Mouse (Mus musculus): ENCODE measurements around the gene Nynrin.

Nynrin gene

DNA sequence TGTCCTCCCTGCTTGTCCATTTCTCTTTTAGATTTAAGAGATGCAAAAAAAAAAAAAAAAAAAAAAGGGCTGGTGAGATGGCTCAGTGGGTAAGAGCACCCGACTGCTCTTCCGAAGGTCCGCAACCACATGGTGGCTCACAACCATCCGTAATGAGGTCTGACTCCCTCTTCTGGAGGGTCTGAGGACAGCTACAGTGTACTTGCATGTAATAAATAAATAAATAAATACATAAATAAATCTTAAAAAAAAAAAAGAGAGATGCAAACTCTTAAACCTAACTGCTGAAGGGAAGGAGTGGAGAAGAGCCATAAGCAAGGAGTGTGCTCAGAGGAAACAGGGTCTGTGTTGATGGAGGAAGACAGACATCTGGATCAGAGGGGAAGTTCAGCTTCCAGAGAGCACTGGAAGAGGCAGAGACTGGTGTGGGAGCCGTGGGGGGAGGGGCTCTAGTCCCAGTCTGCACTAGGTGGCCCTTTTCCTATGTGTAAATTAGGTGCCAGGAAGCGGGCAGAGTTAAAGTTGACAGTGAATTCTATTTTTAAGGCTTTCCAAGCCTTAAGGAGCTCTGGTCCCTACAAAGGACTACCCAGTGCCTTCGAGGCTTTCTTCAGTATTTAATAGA, 24.6 kb downstream of the Nynrin start:
- no peak for DNase-seq (ENCODE audit: low read depth, low spot score)

DNA sequence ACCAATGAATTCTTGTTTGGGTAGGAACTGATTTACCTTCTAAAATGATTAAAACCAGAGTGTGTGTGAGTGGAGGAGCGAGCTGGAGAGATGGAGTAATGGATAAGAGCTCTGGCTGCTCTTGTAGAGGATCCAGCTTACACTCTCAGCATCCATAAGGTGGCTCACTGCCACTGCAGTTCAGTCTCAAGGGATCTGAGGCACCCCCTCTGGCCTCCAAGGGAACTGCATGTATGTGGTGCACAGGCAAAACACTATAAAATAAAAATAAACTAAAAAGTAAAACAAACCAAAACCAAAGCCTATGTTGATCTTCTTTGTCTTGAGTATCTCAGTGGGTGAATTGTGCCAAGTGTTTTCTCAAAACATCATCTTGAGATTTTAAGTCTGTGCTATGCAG, 25.8 kb downstream of the Nynrin start:
- DNase-seq (ENCODE audit: low read depth, low spot score) = peak; percentile 70

DNA sequence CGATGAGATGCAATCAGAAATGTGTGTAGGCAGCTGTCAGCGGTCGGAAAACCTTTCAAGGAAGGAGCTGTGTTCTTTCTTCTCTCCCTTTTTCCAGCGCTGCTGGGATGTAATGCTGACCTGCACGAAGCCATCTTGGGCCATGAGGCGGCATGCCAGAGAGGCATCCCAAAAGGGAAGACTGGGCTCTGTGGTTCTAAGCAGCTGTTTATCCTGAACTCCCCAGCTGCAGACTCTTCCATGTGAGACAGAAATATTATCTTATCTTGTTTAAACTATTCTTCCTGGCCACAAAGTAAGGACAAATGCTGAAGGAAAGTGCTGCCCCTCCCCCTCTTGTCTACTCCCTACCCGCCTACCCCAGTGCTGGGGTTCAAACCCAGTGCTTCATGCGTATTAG, 27.2 kb downstream of the Nynrin start:
- DNase-seq (ENCODE audit: low read depth, low spot score) = no peak

DNA sequence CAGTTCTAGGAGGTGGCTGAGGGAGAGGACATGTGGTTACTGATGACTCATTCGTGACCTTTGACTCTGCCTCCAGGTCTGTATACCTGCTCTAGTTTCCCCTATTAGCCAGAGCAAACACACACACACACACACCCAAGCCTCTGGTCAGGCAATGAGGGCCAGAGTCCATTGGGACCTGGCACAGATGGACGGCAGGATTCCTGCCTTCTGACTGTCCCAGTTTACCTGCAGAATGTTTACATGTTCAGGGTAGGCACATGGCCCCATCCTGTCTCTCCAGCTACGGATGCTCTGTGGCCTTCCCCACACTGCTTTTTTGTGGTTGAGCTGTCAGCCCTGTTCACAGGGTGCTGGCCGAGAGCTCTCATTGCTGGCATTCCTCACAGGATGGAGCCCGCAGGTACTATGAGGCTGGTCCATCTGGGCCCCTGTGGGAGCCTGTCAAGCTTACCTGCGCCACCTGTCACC, 28.4 kb downstream of the Nynrin start:
- no peak for DNase-seq (ENCODE audit: low read depth, low spot score)

DNA sequence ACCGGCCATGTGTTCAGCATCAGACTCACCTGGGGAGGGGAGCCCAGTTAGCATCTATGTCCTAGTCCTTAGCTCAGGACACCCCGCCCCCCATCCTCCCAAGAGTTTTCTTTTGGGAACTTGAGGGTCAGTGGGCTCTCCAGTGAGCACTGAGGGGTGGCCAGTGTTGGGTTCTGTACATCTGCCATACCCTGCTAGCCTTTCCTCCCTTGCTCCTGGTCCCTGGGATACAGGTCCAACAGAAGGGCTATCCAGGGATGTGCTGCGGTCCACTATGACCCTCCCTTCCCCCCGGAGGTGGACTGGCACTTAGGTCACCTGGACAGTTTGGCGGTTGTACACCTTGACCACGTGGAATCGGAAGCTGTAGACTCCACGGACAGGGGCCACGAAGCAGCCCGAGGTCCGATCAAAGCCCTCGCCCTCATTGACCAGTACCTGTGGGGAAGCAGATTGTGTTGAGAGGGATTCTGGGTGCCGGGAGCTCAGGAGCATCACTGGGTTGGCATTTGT, 29.4 kb downstream of the Nynrin start:
- no peak for DNase-seq (ENCODE audit: low read depth, low spot score)

DNA sequence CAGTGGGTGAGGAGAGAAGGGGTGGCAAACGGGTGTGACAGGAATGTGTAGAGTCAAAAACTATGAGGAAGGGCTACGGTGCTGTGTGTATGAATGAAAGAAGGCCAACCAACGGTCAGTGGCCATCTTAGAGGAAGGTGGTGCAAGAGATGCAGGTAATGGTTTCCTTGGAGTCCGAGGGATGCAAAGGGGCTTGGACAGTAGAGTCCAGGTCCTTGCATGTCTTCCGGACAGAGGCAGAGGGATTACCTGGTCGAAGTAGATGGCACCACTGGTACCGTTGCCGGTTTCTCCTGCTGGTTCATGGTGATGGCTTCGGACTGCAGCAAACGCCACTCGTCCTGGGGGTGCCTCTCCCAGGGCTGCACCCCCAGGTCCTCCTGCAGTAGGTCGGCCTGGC, 29.9 kb downstream of the Nynrin start:
- DNase-seq (ENCODE audit: low read depth, low spot score) = no peak

DNA sequence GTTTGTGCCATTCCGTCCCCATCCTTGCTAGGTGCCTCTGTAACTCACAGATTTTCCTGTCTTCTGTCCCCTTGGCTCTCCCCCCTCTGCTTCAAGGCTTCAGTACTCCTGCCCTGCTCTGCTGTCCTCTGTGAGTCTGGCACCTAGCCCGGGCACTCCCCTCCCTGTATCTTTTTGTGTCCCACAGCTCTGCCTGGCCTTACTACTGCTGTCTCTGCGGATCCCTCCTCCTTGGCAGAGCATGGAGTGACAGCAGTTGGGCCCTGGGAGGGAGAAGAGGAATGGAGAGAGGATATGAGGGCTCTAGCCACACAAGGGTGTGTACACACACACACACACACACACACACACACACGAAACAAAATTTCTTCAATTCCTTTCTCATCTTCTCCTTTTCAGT, 30.4 kb downstream of the Nynrin start, which contains the start of gene Cbln3:
Gene Cbln3 (minus strand): TSS at position 227 of the 400 bp plus-strand sequence.
- DNase-seq (ENCODE audit: low read depth, low spot score) = no peak

DNA sequence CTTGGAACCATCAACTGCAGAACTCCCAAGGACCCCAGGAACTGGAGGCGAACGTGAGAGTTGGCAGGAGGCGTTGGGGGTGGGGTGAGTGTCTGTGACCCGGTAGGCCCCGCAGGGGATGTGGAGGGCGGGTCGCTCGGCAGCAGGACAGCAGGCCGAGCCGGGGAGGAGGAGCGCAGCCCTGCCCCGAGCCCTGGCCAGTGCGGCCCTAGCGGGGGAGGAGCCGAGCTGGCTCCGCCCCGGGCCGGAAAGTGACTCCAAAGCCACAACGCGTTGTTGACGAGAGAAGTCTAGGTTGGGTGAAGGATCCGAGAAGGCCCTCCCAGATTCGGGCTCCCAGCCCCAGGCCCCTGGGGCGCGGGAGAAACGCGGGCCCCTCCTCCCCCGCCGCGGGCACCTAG, 30.9 kb downstream of the Nynrin start, which contains the start of gene Khnyn:
Gene Khnyn (plus strand): TSS at position 235 of the 401 bp plus-strand sequence.
- peak; percentile 93 for DNase-seq (ENCODE audit: low read depth, low spot score)

DNA sequence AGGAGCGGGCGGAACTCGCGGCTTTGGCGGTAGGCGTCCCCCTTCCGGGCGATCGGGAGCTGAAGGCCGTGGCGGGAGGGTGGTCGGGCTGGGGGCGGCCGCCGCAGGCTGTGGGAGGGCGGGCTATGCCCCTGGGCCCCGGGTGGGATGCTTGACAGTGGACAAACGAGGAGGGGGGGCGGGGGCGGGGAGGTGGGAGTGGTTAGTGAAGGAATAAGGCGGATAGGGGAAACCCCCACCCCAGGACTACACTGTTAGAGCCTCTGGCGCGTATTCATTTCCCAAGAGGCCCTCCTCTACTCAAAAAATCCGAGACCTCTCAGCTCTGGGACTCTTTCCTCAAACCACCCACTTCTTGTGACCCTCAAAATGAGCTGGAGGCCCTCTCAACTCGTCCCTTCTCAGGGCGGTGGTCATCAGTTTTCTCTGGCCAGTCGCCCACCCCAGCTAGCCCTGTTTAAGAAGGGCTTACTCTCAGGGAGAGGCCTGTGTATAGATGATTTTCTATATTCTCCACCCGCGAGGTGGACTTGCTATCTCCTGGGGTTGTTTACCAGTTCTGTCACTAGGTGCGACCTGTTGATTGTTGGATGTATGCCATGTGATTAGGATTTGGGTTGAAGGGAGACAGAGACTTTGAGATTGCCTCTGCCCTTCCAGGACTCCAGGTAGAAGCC, 31.4 kb downstream of the Nynrin start:
- no peak for DNase-seq (ENCODE audit: low read depth, low spot score)

DNA sequence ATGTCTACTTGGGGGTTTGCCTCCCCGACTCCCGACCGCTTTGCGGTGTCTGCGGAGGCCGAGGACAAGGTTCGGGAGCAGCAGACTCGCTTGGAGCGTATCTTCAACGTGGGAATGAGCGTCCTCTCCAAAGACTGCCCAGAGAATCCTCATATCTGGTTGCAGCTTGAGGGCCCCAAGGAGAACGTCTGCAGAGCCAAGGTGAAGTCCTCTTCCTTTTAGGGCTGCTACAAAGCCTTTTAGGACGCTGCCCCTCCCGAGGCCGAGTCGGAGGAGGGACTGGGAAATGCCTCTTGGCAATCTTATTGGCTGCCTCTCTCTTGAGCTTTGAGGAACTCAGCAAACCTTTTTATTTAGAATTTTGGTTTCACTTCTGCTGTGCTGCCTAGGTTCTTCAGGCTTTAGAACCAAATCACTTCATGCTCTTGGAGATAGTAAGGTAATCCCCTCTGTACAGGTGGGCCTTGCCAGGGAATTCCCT, 32.0 kb downstream of the Nynrin start:
- DNase-seq (ENCODE audit: low read depth, low spot score) = no peak

DNA sequence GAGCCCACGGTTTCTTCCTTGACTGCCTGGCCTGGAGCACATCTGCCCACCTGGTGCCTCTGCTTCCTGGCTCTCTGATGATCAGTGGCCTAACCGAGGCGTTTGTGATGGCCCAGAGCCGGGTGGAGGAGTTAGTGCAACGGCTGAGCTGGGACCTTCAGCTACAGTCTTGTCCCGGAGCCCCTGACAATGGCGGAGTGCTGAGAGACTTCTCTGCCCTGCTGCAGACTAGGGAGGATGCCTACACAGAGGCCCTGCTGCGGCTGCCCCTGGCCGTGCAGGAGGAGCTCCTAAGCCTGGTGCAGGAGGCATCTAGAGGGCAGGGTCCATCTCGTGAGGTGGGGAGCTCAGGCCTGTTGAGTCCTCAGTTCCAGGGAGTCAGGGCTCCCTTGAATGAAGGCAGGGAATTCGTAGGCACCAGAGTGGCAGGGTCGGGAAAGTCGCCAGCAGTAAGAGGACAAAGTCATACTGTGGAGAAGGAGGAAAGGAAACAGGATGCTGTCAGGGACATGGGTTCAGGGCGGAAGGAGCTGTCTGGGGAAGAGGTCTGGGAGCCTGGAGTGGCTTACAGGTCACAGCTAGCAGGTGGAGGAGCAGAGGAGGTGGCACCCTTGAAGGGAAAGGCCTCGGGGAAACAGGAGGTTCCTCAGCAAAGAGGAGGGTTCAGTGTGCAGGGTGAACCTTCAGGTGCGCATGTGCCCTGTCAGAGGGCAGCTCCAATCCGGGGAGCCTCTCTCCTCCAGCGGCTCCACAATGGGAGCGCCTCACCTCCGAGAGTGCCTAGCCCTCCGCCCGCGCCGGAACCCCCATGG, 33.0 kb downstream of the Nynrin start:
- no peak for DNase-seq (ENCODE audit: low read depth, low spot score)

DNA sequence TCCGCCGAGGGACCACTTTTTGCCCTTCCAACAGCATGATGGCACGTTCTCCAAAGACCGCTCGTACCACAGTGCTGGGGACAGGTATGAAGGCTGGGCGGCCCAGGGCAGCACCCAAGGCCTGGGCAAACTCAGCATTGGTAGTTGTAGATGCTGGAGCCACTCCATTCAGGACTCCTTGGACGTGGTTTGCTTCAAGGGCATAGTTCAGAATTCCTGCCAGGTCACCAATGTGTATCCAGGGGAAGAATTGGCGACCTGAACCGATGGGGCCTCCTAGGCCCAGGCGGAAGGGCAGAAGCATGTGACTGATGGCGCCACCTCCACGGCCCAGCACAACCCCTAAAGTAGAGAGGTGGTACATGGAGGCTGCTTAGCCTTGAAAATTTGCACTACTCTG, 43.9 kb downstream of the Nynrin start:
- no peak for DNase-seq (ENCODE audit: low read depth, low spot score)

DNA sequence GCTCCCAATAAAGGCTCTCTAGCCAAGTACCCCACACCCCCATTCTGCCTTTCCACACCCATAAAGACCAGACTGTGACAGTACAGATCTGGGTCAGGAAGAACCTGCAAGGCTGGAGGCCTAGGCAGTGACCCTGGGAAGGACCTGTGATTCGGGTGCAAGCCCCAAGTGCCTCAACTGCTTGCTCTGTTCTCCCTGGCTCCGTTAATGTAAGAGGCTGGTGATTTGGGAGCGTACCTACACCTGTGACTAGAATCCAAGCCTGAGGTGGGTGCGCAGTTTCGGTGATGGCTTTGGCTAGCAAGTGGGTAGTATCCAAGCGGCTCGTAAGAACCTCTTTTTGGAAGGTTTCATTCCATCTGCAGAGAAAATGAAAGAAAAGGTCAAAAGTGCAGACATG, 45.1 kb downstream of the Nynrin start:
- no peak for DNase-seq (ENCODE audit: low read depth, low spot score)

DNA sequence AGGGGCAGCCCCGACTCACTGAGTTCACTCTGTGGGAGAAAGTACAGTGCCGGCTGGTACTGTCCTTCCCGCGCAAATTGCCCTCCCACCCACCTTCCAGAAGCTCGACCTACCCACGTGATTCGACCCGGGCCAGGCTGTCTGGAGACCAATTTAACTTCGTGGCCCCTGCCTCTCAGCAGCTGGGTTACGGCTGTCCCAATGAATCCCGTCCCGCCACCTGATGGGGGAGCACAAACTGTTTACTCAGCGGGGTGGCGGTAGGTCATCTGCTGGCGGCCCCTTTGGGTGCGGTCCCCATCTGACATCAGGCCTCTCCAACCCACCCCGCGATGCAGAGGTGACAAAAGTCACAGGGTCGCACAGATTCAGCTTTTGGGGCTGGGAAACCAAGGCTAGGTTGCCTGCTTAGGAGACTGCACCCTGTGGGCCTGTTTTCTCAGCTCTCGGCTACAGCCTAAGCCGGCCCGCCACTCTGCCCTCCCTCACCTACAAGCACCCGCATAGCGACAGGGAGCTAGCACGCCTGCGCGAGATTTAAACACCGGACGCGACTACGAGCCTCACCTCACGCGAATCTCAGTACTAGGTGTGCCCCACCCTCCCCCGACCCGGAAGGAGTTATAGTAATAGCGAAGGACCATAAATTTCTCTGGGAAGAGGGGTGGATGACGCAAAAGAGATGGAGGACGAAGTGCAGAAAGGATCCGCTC, 46.0 kb downstream of the Nynrin start, which contains the start of gene Sdr39u1:
Gene Sdr39u1 (minus strand): TSS at position 593 of the 713 bp plus-strand sequence.
- peak; percentile 93 for DNase-seq (ENCODE audit: low read depth, low spot score)

DNA sequence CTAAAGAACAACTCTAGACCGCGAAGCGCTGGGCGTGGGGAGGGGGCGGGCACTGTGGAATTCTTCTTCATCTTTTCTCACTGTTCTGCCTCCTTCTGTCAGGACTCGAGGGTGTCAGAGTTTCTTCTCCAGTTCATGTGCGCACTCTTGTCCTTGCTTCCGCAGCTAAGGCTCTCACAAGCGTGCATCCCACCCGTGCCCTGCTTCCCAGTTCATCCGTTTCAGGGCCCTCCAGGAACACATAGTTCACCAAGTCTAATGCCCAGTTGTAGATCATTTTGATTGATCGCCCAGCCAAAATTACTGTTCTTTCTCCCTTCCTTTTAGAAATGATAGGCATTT, 46.6 kb downstream of the Nynrin start:
- no peak for DNase-seq (ENCODE audit: low read depth, low spot score)

DNA sequence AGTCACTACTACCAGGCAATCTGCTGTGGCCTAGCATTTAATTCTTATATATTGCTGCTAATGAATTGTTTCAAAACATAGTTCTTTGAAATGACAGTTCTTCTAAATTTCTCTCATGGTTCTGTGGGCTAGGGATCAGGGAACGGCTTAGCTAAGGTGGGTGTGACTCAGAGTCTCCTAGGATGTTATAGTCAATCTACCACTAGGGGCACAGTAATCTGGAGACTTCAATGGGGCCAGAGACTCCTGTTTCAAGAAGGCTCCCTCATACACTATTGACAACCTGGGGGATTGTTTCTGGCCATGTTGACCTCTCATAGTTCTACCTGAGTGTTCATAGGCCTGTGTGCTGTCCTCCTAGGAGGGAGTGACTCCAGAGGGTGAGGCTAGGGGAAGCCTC, 51.7 kb downstream of the Nynrin start:
- no peak for DNase-seq (ENCODE audit: low read depth, low spot score)

DNA sequence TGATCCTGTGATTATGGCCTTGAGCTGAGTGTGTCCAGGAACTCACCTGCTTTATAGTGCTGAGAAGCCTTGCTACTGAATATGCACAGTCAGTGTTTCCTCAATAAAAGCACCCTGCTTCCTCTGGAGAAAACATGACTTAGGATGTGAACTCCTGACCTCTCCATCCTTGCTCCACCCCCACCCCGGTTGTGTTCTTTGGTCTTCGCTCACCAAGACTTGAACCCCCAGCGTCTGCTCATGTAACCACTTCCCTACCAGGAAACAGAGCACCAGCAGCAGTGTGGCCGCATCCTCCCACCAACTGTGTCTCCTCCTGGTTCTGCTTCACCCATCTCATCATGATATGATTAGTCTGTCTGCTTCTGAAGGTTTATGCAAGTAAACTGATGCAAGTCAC, 59.6 kb downstream of the Nynrin start:
- DNase-seq (ENCODE audit: low read depth, low spot score) = no peak

DNA sequence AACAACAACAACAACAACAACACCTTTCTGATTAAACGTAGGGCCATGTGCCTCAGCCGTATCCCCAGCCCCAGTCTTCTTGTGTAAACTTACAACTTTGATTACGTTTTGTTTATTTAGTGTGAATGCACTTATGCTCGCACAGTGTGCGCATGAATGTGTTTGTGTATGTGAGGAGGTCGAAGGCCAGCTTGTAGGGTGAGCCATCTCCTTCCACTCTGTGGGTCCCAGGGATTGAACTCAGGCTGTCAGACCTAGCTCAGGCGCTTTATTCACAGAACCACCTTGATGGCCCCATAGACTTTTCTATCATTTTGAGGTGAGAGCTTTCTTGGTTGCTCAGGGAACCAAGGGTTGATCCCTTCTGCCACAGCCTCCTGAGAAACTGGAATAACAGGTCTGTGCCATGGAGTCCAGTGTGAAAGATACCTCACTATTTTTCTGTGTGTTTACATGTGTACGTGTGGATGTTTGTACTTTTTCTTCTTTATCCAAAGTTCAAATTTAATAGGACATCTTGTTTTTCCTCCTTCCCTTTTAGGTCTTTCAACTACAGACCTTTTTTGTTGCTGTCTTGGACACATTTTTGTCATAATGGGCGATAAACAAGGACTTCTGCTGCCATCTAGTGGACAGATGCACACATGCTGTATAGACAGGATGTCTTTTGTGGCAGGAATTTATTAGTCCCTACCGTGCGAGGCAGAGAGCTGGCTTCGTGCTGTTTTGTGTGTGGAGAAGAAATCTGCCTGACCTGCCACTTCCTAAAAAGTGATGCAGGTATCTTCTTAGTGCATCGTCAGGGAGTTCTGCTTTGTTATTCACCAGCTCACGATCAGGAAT, 64.7 kb downstream of the Nynrin start:
- DNase-seq (ENCODE audit: low read depth, low spot score) = peak; percentile 93

DNA sequence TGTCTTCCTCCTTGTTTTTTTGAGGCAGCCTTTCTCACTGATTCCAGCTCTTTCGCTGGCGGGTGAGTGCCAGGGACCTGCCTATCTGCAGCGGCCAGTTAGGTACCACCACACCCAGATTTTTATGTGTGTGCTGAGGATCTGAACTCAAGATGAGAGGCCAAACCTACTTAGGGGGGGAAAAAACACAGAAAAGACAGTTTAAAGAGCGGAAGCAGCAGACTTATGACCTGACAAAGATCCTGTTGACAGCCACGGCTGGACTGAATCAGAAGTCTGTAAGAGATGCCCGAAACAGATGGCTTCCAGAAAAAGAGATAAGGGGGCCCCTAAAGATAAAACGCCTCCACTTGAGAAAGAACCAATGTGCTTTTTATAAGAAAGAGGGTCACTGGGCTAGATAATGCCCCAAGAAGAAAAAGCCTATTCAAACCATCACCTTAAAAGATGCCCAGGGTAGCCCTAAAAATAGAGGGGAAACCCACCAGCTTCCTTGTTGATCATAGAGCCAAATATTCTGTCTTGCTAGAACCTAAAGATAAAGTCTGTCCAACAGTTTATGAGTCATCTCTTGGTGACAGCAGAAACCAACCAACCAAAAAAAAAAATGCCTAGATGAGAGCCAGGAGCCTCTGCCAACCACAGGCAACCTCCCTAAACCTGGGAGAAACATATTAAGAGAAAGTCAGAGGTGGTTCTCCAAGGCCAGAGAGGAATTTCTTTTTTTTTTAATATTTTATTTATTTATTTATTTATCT, 68.8 kb downstream of the Nynrin start:
- peak; percentile 30 for DNase-seq (ENCODE audit: low read depth, low spot score)

Data from mesoderm, embryonic 11.5 days (tissue).